Mouse (Mus musculus) embryonic facial prominence, embryonic 14.5 days (tissue): Measurements from ENCODE around the gene Plekho2. TPM values are rescaled to one million over a fixed set of nuclear protein-coding genes. Genes with fewer than 3 reads are reported as not detected.

Source experiments
- ATAC-seq: fragments of 200-750 bp; cut with Nextera tagmentation; 2 replicates; pipeline ENCODE4 v1.8.0; 2017; ENCODE audit warnings: low read depth, moderate number of reproducible peaks, moderate TSS enrichment
- DNase-seq: peaks from one replicate; pipeline ENCODE4 v3.0.0-alpha.2; 2015; ENCODE audit warnings: low spot score
- H3K27ac ChIP-seq: fragments of 300-500 bp; sonication (generic); replicated peaks from 2 replicates; pipeline ENCODE4 v1.5.1; 2014; ENCODE audit warnings: low read depth, mild to moderate bottlenecking, low read length, moderate library complexity
- H3K27me3 ChIP-seq: fragments of 300-500 bp; sonication (generic); replicated peaks from 2 replicates; pipeline ENCODE4 v1.6.1; 2014; ENCODE audit warnings: low read length; ENCODE audit not compliant: control insufficient read depth, insufficient read depth
- H3K36me3 ChIP-seq: fragments of 300-500 bp; sonication (generic); 2 replicates; pipeline ENCODE4 v1.6.1; 2014; ENCODE audit warnings: low read length, mixed read lengths; ENCODE audit not compliant: control insufficient read depth, insufficient read depth
- H3K4me1 ChIP-seq: fragments of 300-500 bp; sonication (generic); 2 replicates; pipeline ENCODE4 v1.6.1; 2014; ENCODE audit warnings: antibody characterized with exemption, low read length; ENCODE audit not compliant: control insufficient read depth, insufficient read depth
- H3K4me2 ChIP-seq: fragments of 300-500 bp; sonication (generic); 2 replicates; pipeline ENCODE4 v1.6.1; 2014; ENCODE audit warnings: low read depth, mild to moderate bottlenecking, low read length, moderate library complexity, mixed read lengths
- H3K4me3 ChIP-seq: fragments of 300-500 bp; sonication (generic); 2 replicates; pipeline ENCODE4 v1.5.1; 2014; ENCODE audit warnings: low read depth, mild to moderate bottlenecking, low read length
- H3K9ac ChIP-seq: fragments of 300-500 bp; sonication (generic); 2 replicates; pipeline ENCODE4 v1.6.1; 2014; ENCODE audit warnings: low read depth, mild to moderate bottlenecking, low read length, moderate library complexity, mixed read lengths
- H3K9me3 ChIP-seq: fragments of 300-500 bp; sonication (generic); 2 replicates; pipeline ENCODE4 v1.6.1; 2016; ENCODE audit warnings: low read length; ENCODE audit not compliant: control insufficient read depth
- WGBS: fragments of 180-500 bp; shearing (Covaris S2); extraction: QIAGEN DNeasy Blood & Tissue Kit; methylation state at CpG from one replicate; pipeline ENCODE4 v1.1.7; 2014; 5-methylcytosine and 5-hydroxymethylcytosine counted together
- polyA plus RNA-seq: library from polyadenylated mRNA; unstranded; fragments of >200 nt; fragmentation: Nextera tagmentation; extraction: Ambion mirVana; gene quantifications from 2 replicates; pipeline ENCODE4 v1.2.1, GENCODE M21; 2014

Plekho2 gene
- polyA plus RNA-seq, 1 experiment from 2014 or later, result 12.9 TPM

GRCm38 (mm10) chr9:65577511-65578196, 2.2 kb downstream of the Plekho2 start:
- Histone ChIP-seq H3K4me3 (no peak overlapping the region), H3K36me3 (peaks cover 4% of the 10 kb centered on the region; the same call in 1 of the 2 replicates), H3K4me1 (peaks cover 25% of the 10 kb centered on the region), H3K27ac (no peak overlapping the region; the same call in 1 of the 2 replicates), H3K4me2 (no peak overlapping the region), H3K9me3 (no peaks in the 10 kb centered on the region), H3K27me3 (no peaks in the 10 kb centered on the region), H3K9ac (no peak overlapping the region)
- no peak for ATAC-seq
- DNase-seq, result no peak
- WGBS, result 88% methylated on average over 4 of the region's 4 CpGs

- H3K9me3 ChIP-seq, result no peaks in the 10 kb centered on the region
- H3K27me3 ChIP-seq, result no peaks in the 10 kb centered on the region
- ATAC-seq (no peak), DNase-seq (no peak)
- H3K36me3 ChIP-seq, result peaks cover 5% of the 10 kb centered on the region; the same call in 1 of the 2 replicates
- WGBS, result 37% methylated on average over 7 of the region's 7 CpGs
- H3K4me3 ChIP-seq, result no peak overlapping the region
- peaks cover 25% of the 10 kb centered on the region for H3K4me1 ChIP-seq
- H3K4me2 ChIP-seq, result 0 out of 2 replicates have a peak overlapping the region, but pooled peaks have one; percentile 13
- no peak overlapping the region; the same call in 1 of the 2 replicates for H3K27ac ChIP-seq
- H3K9ac ChIP-seq, result no peak overlapping the region; the same call in 1 of the 2 replicates
These were observed 2.9 kb downstream of the Plekho2 start for GRCm38 (mm10) chr9:65576861-65577510.

GRCm38 (mm10) chr9:65575393-65576196, 4.2 kb downstream of the Plekho2 start:
- WGBS, result 65% methylated on average over 8 of the region's 8 CpGs
- no peak for ATAC-seq
- Histone ChIP-seq H3K4me1 (peaks cover 25% of the 10 kb centered on the region), H3K9me3 (no peaks in the 10 kb centered on the region), H3K9ac (no peak overlapping the region), H3K36me3 (peaks cover 5% of the 10 kb centered on the region; the same call in 1 of the 2 replicates), H3K4me3 (no peak overlapping the region), H3K27ac (peak overlapping the region; percentile 28; the same call in 1 of the 2 replicates), H3K27me3 (no peaks in the 10 kb centered on the region), H3K4me2 (no peak overlapping the region)
- peak; percentile 87 for DNase-seq

- H3K4me1 ChIP-seq, result peaks cover 25% of the 10 kb centered on the region
- WGBS, result 78% methylated on average over 11 of the region's 11 CpGs
- H3K27me3 ChIP-seq, result no peaks in the 10 kb centered on the region
- H3K9ac ChIP-seq, result no peak overlapping the region
- no peak overlapping the region for H3K4me2 ChIP-seq
- H3K4me3 ChIP-seq, result no peak overlapping the region
- H3K36me3 ChIP-seq, result peaks cover 5% of the 10 kb centered on the region; the same call in 1 of the 2 replicates
- DNase-seq, result no peak
- no peaks in the 10 kb centered on the region for H3K9me3 ChIP-seq
- H3K27ac ChIP-seq, result peak overlapping the region; percentile 28; the same call in 1 of the 2 replicates
- ATAC-seq, result no peak
These were observed 5.1 kb downstream of the Plekho2 start for GRCm38 (mm10) chr9:65574513-65575392.

- 89% methylated on average over 6 of the region's 6 CpGs for WGBS
- H3K4me2 ChIP-seq, result no peak overlapping the region
- H3K27ac ChIP-seq, result no peak overlapping the region
- DNase-seq (no peak), ATAC-seq (no peak)
- no peak overlapping the region for H3K4me3 ChIP-seq
- H3K27me3 ChIP-seq, result no peaks in the 10 kb centered on the region
- no peaks in the 10 kb centered on the region for H3K9me3 ChIP-seq
- H3K9ac ChIP-seq, result no peak overlapping the region
- H3K4me1 ChIP-seq, result peaks cover 18% of the 10 kb centered on the region
- H3K36me3 ChIP-seq, result peaks cover 5% of the 10 kb centered on the region; the same call in 1 of the 2 replicates
These were observed 7.0 kb downstream of the Plekho2 start for GRCm38 (mm10) chr9:65572837-65573236.

- H3K36me3 ChIP-seq, result peaks cover 18% of the 10 kb centered on the region
- no peak overlapping the region for H3K4me3 ChIP-seq
- H3K4me2 ChIP-seq, result no peak overlapping the region
- H3K4me1 ChIP-seq, result peaks cover 5% of the 10 kb centered on the region; the same call in 1 of the 2 replicates
- peak; percentile 78 for DNase-seq
- WGBS, result 45% methylated on average over 6 of the region's 6 CpGs
- no peaks in the 10 kb centered on the region for H3K27me3 ChIP-seq
- no peak overlapping the region for H3K9ac ChIP-seq
- H3K27ac ChIP-seq, result peak overlapping the region; percentile 63; the same call in 1 of the 2 replicates
- H3K9me3 ChIP-seq, result no peaks in the 10 kb centered on the region
- ATAC-seq, result no peak; the same call in 1 of the 2 replicates
These were observed 10.3 kb downstream of the Plekho2 start for GRCm38 (mm10) chr9:65569491-65569971.

GRCm38 (mm10) chr9:65568787-65569186, 11.1 kb downstream of the Plekho2 start:
- peaks cover 4% of the 10 kb centered on the region; the same call in 1 of the 2 replicates for H3K4me1 ChIP-seq
- DNase-seq, result no peak
- no peaks in the 10 kb centered on the region for H3K27me3 ChIP-seq
- peak overlapping the region; percentile 63; the same call in 1 of the 2 replicates for H3K27ac ChIP-seq
- no peak overlapping the region for H3K4me3 ChIP-seq
- WGBS, result 85% methylated on average over 6 of the region's 6 CpGs
- no peaks in the 10 kb centered on the region for H3K9me3 ChIP-seq
- H3K4me2 ChIP-seq, result no peak overlapping the region
- ATAC-seq, result no peak
- no peak overlapping the region for H3K9ac ChIP-seq
- peaks cover 22% of the 10 kb centered on the region for H3K36me3 ChIP-seq
